Mouse (Mus musculus): ENCODE data around the gene Rabepk. TPM values are rescaled to one million over a fixed set of nuclear protein-coding genes. Genes with fewer than 3 reads are reported as not detected.
"Not testable (repeated sequence)": the region's sequence is repeated elsewhere in the genome, so short reads cannot be mapped to it uniquely, and the experiment has no call there.

Gene Rabepk
- polyA plus RNA-seq, 1 experiment from 2014 or later, result 34.2 TPM

DNA sequence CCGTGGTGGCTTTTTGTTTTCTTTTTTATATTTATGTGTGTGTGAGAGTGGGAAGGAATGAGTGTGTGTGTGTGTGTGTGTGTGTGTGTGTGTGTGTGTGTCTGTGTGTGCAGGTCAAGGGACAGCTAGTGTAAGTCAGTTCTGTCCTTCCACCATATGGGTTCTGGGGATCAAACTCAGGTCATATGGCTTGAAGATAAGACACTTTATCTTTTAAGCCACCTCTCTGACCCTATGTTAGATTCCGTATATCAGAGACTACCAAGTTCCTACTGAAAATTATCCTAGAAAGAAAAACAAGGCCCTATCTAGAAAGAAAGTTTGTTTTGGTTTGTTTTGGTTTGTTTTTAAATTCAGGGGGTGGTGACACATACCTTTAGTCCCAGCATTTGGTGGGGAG lies 37.5 kb downstream of the Rabepk start:
- no peaks in the 10 kb centered on the region for H3K4me1 ChIP-seq (ENCODE audit: control insufficient read depth, insufficient read depth, low read length)
- no peak overlapping the region for H3K4me2 ChIP-seq (ENCODE audit: low read depth)
- 86% methylated on average over 2 of the region's 2 CpGs for WGBS
- no peaks in the 10 kb centered on the region for H3K9me3 ChIP-seq (ENCODE audit: control insufficient read depth, low read length)
- ATAC-seq (ENCODE audit: insufficient read depth, low FRiP score, low TSS enrichment) (no peak), DNase-seq (ENCODE audit: low spot score) (no peak)
- H3K36me3 ChIP-seq (ENCODE audit: control insufficient read depth, insufficient read depth, low read length), result no peaks in the 10 kb centered on the region
- H3K27ac ChIP-seq (ENCODE audit: low read depth, low read length), result no peak overlapping the region
- H3K4me3 ChIP-seq (ENCODE audit: low read depth, low read length), result no peak overlapping the region
- no peaks in the 10 kb centered on the region for H3K27me3 ChIP-seq (ENCODE audit: control insufficient read depth, insufficient read depth, low read length)
- H3K9ac ChIP-seq (ENCODE audit: low read length), result no peak overlapping the region

DNA sequence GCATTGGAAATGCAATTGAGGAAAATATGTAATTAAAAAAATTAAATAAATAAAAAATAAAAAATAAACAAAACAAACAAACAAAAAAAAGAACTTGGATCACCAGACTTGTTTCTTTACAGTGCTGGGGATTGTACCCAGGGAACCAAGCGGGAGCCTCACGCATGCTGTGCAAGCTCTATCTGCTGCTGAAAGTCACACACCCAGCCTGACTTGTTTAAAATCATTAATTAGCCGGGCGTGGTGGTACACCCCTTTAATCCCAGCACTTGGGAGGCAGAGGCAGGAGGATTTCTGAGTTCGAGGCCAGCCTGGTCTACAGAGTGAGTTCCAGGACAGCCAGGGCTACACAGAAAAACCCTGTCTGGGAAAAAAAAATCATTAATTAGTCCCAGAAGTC lies 38.4 kb downstream of the Rabepk start:
- DNase-seq (ENCODE audit: low spot score); H3K9ac ChIP-seq (ENCODE audit: low read length); H3K36me3 ChIP-seq (ENCODE audit: control insufficient read depth, insufficient read depth, low read length); H3K27me3 ChIP-seq (ENCODE audit: control insufficient read depth, insufficient read depth, low read length); ATAC-seq (ENCODE audit: insufficient read depth, low FRiP score, low TSS enrichment); H3K4me2 ChIP-seq (ENCODE audit: low read depth); H3K9me3 ChIP-seq (ENCODE audit: control insufficient read depth, low read length); H3K27ac ChIP-seq (ENCODE audit: low read depth, low read length); H3K4me1 ChIP-seq (ENCODE audit: control insufficient read depth, insufficient read depth, low read length); H3K4me3 ChIP-seq (ENCODE audit: low read depth, low read length): not testable (repeated sequence)
- WGBS, result 89% methylated on average over 5 of the region's 5 CpGs

DNA sequence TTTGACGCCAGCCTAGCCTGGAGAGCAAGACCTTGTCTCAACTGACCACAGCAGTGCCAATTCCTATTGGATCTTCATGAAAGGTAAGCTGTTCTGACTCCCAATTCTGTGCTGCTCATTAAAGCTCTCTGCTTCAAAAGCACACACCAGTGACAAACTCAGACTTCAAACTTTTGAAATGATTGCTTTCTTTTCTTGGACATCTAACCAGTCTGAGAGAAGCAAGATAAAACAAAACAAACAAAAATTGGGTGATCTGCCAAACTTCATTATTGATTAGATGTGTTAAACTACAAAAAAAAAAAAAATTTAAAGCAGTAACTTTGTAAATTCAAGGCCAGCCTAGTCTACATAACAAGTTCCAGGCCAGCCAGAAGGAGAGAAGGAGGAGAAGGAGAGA lies 42.4 kb downstream of the Rabepk start:
- H3K4me3 ChIP-seq (ENCODE audit: low read depth, low read length), result no peak overlapping the region
- 0 out of 2 replicates have a peak, but pooled peaks cover 5% of the 10 kb centered on the region for H3K4me1 ChIP-seq (ENCODE audit: control insufficient read depth, insufficient read depth, low read length)
- H3K27ac ChIP-seq (ENCODE audit: low read depth, low read length), result no peak overlapping the region
- no peaks in the 10 kb centered on the region for H3K27me3 ChIP-seq (ENCODE audit: control insufficient read depth, insufficient read depth, low read length)
- no peak overlapping the region for H3K4me2 ChIP-seq (ENCODE audit: low read depth)
- 75% methylated on average over 1 of the region's 1 CpGs for WGBS
- no peaks in the 10 kb centered on the region for H3K36me3 ChIP-seq (ENCODE audit: control insufficient read depth, insufficient read depth, low read length)
- no peak for ATAC-seq (ENCODE audit: insufficient read depth, low FRiP score, low TSS enrichment)
- H3K9ac ChIP-seq (ENCODE audit: low read length), result no peak overlapping the region
- H3K9me3 ChIP-seq (ENCODE audit: control insufficient read depth, low read length), result no peaks in the 10 kb centered on the region
- no peak for DNase-seq (ENCODE audit: low spot score)

DNA sequence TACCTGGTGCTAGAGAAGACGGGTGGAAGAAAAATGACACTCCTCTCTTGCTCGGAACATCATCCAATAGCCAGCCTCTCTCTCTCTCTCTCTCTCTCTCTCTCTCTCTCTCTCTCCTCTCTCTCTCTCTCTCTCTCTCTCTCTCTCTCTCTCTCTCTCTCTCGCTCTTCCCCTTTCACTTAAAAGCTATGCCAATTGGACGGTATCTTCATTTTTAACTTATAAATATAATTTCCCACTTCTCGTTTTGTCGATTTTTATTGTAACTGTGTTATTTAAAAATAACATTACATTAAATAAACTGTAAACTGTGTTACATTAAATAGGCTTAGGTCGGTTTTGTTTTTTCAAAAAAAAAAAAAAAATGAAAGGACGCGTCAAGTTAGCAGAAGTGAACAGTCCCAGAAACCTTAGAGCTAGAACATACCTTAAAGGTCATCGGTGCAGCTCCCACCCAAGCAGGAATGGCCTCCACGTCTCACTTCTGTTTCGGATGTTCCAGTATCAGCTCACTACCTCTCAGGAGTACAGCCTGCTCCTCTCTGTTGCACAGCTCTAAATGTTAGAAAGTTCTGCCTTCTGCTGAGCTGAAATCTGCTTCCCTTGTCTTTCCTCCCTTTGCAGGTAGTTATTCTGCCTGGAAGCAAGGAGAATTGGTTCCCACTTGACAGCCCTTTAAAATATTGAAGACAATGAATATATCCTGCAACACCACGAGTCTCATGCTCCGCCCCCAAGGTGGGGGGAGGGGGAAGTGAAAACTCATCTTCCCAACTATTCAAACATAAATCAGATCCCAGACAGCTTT lies 45.0 kb downstream of the Rabepk start, which contains the start of gene Gapvd1:
Gapvd1 (minus strand) TSS at position 682 of the 808 bp plus-strand sequence.
- peak within 1 kb of the TSS; percentile 95 for H3K27ac ChIP-seq (ENCODE audit: low read depth, low read length)
- peak within 1 kb of the TSS; percentile 91 for H3K9ac ChIP-seq (ENCODE audit: low read length)
- 0 out of 2 replicates have a peak, but pooled peaks have one; percentile 3 for ATAC-seq (ENCODE audit: insufficient read depth, low FRiP score, low TSS enrichment)
- H3K4me1 ChIP-seq (ENCODE audit: control insufficient read depth, insufficient read depth, low read length), result 0 out of 2 replicates have a peak, but pooled peaks cover 5% of the 10 kb centered on the region
- H3K4me3 ChIP-seq (ENCODE audit: low read depth, low read length), result peak within 1 kb of the TSS; percentile 98
- H3K9me3 ChIP-seq (ENCODE audit: control insufficient read depth, low read length), result no peaks in the 10 kb centered on the region
- peak; percentile 60 for DNase-seq (ENCODE audit: low spot score)
- WGBS, result 3% methylated on average over 13 of the region's 14 CpGs
- no peaks in the 10 kb centered on the region for H3K36me3 ChIP-seq (ENCODE audit: control insufficient read depth, insufficient read depth, low read length)
- peak within 1 kb of the TSS; percentile 56 for H3K4me2 ChIP-seq (ENCODE audit: low read depth)
- H3K27me3 ChIP-seq (ENCODE audit: control insufficient read depth, insufficient read depth, low read length), result no peaks in the 10 kb centered on the region

DNA sequence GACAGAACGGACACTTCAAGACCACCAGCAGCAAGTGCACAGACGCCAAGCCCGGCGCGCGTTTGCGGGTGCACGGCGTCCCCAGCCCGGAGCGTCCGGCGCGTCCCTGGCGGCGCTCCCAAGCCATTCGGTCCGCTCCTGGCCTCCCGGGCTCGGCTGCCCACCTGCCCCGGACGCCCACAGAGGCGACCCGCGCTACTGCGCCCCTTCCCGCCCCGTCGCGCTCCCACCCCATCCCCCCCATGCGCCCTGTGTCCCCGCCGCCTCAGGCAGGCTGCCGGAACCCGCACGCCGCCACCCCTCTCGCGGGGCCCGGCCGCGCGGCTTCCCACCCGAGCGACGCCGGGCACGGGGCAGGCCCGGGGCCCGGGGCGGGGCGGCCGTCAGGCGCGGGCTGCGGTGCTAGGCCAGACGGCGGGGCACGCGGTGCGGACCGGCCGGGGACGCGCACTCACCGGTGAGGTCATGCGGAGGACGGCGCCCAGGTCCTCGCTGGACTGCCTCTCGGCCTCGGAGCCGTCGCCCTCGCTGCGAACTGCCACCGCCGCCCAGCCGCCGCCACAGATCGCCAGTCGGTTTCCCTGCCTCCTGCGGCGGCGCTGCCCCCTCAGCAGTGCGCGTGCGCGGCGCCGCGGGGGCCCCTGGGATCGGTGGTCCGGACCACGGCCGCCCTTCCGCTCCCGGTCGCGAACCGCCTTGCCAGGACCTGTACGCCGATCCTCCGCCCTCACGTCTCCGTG lies 45.7 kb downstream of the Rabepk start:
- H3K9ac ChIP-seq (ENCODE audit: low read length), result peak overlapping the region; percentile 91
- H3K4me3 ChIP-seq (ENCODE audit: low read depth, low read length), result peak overlapping the region; percentile 98
- peak; percentile 91 for DNase-seq (ENCODE audit: low spot score)
- under 1% methylated on average over 68 of the region's 106 CpGs for WGBS
- H3K27me3 ChIP-seq (ENCODE audit: control insufficient read depth, insufficient read depth, low read length), result no peaks in the 10 kb centered on the region
- H3K4me1 ChIP-seq (ENCODE audit: control insufficient read depth, insufficient read depth, low read length), result 0 out of 2 replicates have a peak, but pooled peaks cover 5% of the 10 kb centered on the region
- peak overlapping the region; percentile 95 for H3K27ac ChIP-seq (ENCODE audit: low read depth, low read length)
- peak; percentile 92 for ATAC-seq (ENCODE audit: insufficient read depth, low FRiP score, low TSS enrichment)
- H3K36me3 ChIP-seq (ENCODE audit: control insufficient read depth, insufficient read depth, low read length), result no peaks in the 10 kb centered on the region
- H3K4me2 ChIP-seq (ENCODE audit: low read depth), result peak overlapping the region; percentile 56
- no peaks in the 10 kb centered on the region for H3K9me3 ChIP-seq (ENCODE audit: control insufficient read depth, low read length)

DNA sequence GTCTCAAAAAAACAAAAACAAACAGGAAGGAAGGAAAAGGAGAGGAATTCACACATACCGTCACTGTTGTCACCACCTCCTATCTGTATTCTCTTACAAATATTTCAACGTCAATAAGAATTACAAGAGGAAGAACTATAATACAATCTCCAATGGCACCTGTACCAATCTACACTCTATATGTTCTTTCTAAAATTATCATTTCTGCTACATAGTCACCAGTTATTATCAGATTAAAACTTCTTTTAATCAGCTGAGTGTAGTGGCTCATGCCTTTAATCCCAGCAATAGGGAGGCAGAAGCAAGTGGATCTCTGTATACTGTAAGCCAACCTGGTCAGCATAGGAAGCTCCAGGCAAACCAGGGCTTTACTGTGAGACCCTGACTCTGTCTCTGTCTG lies 49.5 kb downstream of the Rabepk start:
- DNase-seq (ENCODE audit: low spot score) (no peak), ATAC-seq (ENCODE audit: insufficient read depth, low FRiP score, low TSS enrichment) (no peak)
- H3K27ac ChIP-seq (ENCODE audit: low read depth, low read length), result no peak overlapping the region
- no peaks in the 10 kb centered on the region for H3K36me3 ChIP-seq (ENCODE audit: control insufficient read depth, insufficient read depth, low read length)
- WGBS, result 90% methylated on average over 2 of the region's 2 CpGs
- H3K4me2 ChIP-seq (ENCODE audit: low read depth), result no peak overlapping the region
- no peaks in the 10 kb centered on the region for H3K27me3 ChIP-seq (ENCODE audit: control insufficient read depth, insufficient read depth, low read length)
- no peak overlapping the region for H3K9ac ChIP-seq (ENCODE audit: low read length)
- H3K4me1 ChIP-seq (ENCODE audit: control insufficient read depth, insufficient read depth, low read length), result 0 out of 2 replicates have a peak, but pooled peaks cover 5% of the 10 kb centered on the region
- H3K9me3 ChIP-seq (ENCODE audit: control insufficient read depth, low read length), result no peaks in the 10 kb centered on the region
- H3K4me3 ChIP-seq (ENCODE audit: low read depth, low read length), result no peak overlapping the region

DNA sequence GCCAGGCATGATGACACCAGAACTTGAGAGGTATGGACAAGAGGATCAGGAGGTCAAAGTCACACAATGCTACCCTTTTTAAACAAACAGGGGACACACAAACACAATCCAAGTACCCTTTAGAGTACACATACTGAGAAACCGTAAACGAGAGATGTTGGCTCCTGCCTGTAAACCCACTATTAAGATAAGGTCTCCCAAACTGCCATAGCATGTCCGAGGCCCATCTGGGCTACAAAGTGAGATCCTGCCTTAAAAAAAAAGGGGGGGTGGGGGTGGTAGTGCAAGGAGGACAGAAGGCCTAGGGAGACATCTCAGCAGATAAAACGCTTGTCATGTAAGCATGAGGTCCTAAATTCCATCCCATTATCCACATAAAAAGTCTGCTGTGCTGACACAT lies 51.2 kb downstream of the Rabepk start:
- no peak overlapping the region for H3K27ac ChIP-seq (ENCODE audit: low read depth, low read length)
- DNase-seq (ENCODE audit: low spot score), result no peak
- no peaks in the 10 kb centered on the region for H3K27me3 ChIP-seq (ENCODE audit: control insufficient read depth, insufficient read depth, low read length)
- ATAC-seq (ENCODE audit: insufficient read depth, low FRiP score, low TSS enrichment), result no peak
- no peaks in the 10 kb centered on the region for H3K9me3 ChIP-seq (ENCODE audit: control insufficient read depth, low read length)
- H3K4me3 ChIP-seq (ENCODE audit: low read depth, low read length), result no peak overlapping the region
- 0 out of 2 replicates have a peak, but pooled peaks cover 3% of the 10 kb centered on the region for H3K4me1 ChIP-seq (ENCODE audit: control insufficient read depth, insufficient read depth, low read length)
- H3K9ac ChIP-seq (ENCODE audit: low read length), result no peak overlapping the region
- 92% methylated on average over 4 of the region's 4 CpGs for WGBS
- H3K4me2 ChIP-seq (ENCODE audit: low read depth), result no peak overlapping the region
- H3K36me3 ChIP-seq (ENCODE audit: control insufficient read depth, insufficient read depth, low read length), result no peaks in the 10 kb centered on the region

DNA sequence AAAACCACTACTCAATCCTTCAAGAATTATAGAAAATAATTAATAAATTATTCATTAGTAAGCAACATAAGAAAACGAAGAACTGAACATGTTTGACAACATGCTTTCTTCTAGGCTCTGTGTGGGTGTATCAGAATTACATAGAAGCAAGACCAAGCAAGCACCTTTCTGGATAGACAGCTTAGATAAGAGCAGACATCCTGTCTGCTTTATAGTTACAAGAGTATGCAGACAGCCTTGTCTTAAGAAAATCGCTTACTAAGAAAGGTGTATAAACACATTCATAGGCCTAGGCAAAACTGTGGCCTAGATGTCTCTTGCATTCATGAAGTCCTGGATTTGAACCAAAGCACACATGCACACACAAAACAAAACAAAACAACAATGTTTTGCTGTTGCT lies 54.0 kb downstream of the Rabepk start:
- no peaks in the 10 kb centered on the region for H3K36me3 ChIP-seq (ENCODE audit: control insufficient read depth, insufficient read depth, low read length)
- H3K4me1 ChIP-seq (ENCODE audit: control insufficient read depth, insufficient read depth, low read length), result no peaks in the 10 kb centered on the region
- H3K4me2 ChIP-seq (ENCODE audit: low read depth), result no peak overlapping the region
- no peaks in the 10 kb centered on the region for H3K9me3 ChIP-seq (ENCODE audit: control insufficient read depth, low read length)
- WGBS, result 98% methylated on average over 2 of the region's 2 CpGs
- H3K9ac ChIP-seq (ENCODE audit: low read length), result no peak overlapping the region
- H3K4me3 ChIP-seq (ENCODE audit: low read depth, low read length), result no peak overlapping the region
- no peaks in the 10 kb centered on the region for H3K27me3 ChIP-seq (ENCODE audit: control insufficient read depth, insufficient read depth, low read length)
- no peak overlapping the region for H3K27ac ChIP-seq (ENCODE audit: low read depth, low read length)
- ATAC-seq (ENCODE audit: insufficient read depth, low FRiP score, low TSS enrichment) (no peak), DNase-seq (ENCODE audit: low spot score) (no peak)

Measured in neural tube, embryonic 11.5 days (tissue).